Mouse (Mus musculus) CH12.LX (cell line): Measurements from ENCODE around the gene Mxd4.
A peak's percentile ranks its signal among the peaks of the same experiment; 100 is the strongest.

Source experiments
- CTCF ChIP-seq, 2 experiments: IDR thresholded peaks in 1 of 2; conservative IDR thresholded peaks in 1 of 2; 2 replicates each; pipeline ENCODE4 v1.5.1; 2011 to 2012; ENCODE audit warnings: low read depth in 2 of 2, low read length in 2 of 2, improper control_type of control experiment in 1 of 2, inconsistent platforms in 1 of 2, mild to moderate bottlenecking in 1 of 2, moderate library complexity in 1 of 2
- EP300 ChIP-seq: IDR thresholded peaks from 2 replicates; pipeline ENCODE4 v1.6.1; 2011; ENCODE audit warnings: low read length, improper control_type of control experiment
- POLR2A ChIP-seq: IDR thresholded peaks from 2 replicates; pipeline ENCODE4 v1.6.1; 2011; ENCODE audit warnings: low read depth, mild to moderate bottlenecking, improper control_type of control experiment, low read length
- RCOR1 ChIP-seq: conservative IDR thresholded peaks from 2 replicates; pipeline ENCODE4 v1.6.1; 2012; ENCODE audit warnings: low read depth, mild to moderate bottlenecking, inconsistent platforms, low read length, improper control_type of control experiment
- ZC3H11A ChIP-seq: IDR thresholded peaks from 2 replicates; pipeline ENCODE4 v1.6.1; 2012; ENCODE audit warnings: low read depth, mild to moderate bottlenecking, inconsistent platforms, low read length, improper control_type of control experiment
- ZNF384 ChIP-seq: IDR thresholded peaks from 2 replicates; pipeline ENCODE4 v1.6.1; 2012; ENCODE audit warnings: low read depth, low read length, improper control_type of control experiment, inconsistent platforms

DNA sequence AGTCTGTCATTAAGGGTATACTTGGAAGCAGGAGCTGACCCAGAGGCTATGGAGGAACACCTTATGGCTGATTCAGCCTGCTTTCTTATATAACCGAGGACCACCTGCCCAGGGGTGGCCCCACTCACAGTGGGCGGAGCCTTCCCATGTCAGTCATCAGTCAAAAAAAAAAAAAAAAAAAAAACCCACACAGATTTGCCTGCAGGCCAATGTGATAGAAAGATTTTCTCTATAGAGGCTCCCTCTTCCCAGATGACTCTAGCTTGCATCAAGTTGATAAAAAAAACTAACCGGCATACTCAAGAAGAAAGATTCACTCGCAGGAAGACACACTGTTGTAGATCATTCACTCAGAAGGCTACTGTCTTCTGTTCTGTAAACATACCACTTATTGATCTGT is 32.5 kb upstream of the Mxd4 start:
- peak; percentile 66 for TF ChIP-seq ZNF384
- no peak for TF ChIP-seq CTCF (conservative IDR thresholded peaks at IDR 0.05 in 1 of 2, IDR thresholded peaks at IDR 0.05 in 1 of 2; ENCODE audit: low read depth in 2 of 2, low read length in 2 of 2)
- no peak for TF ChIP-seq EP300
- TF ChIP-seq RCOR1, result no peak
- TF ChIP-seq POLR2A, result no peak
- no peak for TF ChIP-seq ZC3H11A
